Mouse (Mus musculus) gastrocnemius, postnatal 10 days (tissue): ENCODE data around the gene Crbn. TPM values are rescaled to one million over a fixed set of nuclear protein-coding genes. Genes with fewer than 3 reads are reported as not detected.
A peak's percentile ranks its signal among the peaks of the same experiment; 100 is the strongest.

Source experiments
- DNase-seq: peaks from one replicate; pipeline ENCODE4 v3.0.0; 2021; ENCODE audit warnings: mixed read lengths
- long read RNA-seq, 2 experiments: library from polyadenylated mRNA; stranded (forward); transcript quantifications; one replicate each; pipeline ENCODE4 v2.0.0; 2021
- total RNA-seq, 2 experiments: library from RNA; stranded (reverse); gene quantifications; 2 replicates each; pipeline ENCODE4 v1.2.3; 2021

The Crbn gene
- 10 to 100 TPM; 31.4 to 33.6 TPM for total RNA-seq
- long read RNA-seq, experiment 1, transcript Crbn-201 (11 exons, 2,072 nt): minor isoform, 11 of 37 reads
- long read RNA-seq, experiment 1, transcript Crbn-202 (11 exons, 2,084 nt): major isoform, 17 of 37 reads
- long read RNA-seq, experiment 1, partial matches to known transcripts: 4 of 37 reads
- long read RNA-seq, experiment 1, other reads (novel, unspliced or antisense): 4 of 37 reads
- long read RNA-seq, experiment 2, transcript Crbn-202 (11 exons, 2,084 nt): major isoform, 25 of 36 reads
- long read RNA-seq, experiment 2, transcript Crbn-201 (11 exons, 2,072 nt): minor isoform, 7 of 36 reads
- long read RNA-seq, experiment 2, partial matches to known transcripts: 0 of 36 reads
- long read RNA-seq, experiment 2, other reads (novel, unspliced or antisense): 2 of 36 reads

GRCm38 (mm10) chr6:106799333-106800226 is at the start of gene Crbn:
Crbn (minus strand) TSS chr6:106800077.
- peak; percentile 96 for DNase-seq

GRCm38 (mm10) chr6:106840181-106840580 is 40.3 kb upstream of the Crbn start:
- DNase-seq: no peak

DNA sequence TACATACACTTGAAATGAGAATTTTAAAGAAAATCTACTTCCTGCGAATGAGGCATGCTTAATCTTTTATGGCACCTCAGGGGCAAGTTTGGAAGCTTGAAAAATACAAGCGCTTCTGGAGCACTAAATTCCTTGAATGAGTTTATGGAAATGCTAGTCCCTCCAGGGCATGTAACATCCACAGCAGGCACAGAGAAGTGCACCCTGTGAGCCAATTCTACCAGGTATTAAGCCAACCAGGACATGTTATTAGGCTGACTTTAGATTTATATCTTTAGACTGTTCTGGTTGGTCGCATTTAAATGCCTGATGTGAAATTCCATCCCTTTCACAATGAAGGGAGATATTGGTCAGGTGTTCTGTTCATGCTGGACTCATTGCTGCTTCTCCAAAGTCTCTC is 38.2 kb upstream of the Crbn start:
- DNase-seq: no peak

GRCm38 (mm10) chr6:106835316-106835715 is 35.4 kb upstream of the Crbn start:
- DNase-seq: no peak

GRCm38 (mm10) chr6:106822329-106822728 is 22.5 kb upstream of the Crbn start:
- peak; percentile 5 for DNase-seq

DNA sequence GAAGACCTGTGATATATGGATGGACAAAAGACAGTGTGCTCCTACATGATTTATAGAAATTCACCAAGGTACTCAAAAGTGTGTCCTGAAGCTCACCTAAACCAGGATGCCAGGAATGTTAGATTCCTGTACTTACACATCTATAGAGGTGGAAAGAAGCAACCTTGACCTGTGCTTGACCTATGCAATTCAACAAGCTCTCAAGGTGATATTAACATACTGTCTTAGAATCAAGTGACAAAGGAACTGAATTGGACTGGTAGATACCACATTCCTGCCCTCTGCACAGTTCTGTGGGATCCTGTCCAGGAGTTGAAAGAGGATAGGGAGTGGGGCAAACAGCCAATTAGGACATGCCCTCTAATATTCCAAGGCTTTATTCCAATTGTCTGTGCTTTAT is 20.7 kb upstream of the Crbn start:
- DNase-seq: no peak

DNA sequence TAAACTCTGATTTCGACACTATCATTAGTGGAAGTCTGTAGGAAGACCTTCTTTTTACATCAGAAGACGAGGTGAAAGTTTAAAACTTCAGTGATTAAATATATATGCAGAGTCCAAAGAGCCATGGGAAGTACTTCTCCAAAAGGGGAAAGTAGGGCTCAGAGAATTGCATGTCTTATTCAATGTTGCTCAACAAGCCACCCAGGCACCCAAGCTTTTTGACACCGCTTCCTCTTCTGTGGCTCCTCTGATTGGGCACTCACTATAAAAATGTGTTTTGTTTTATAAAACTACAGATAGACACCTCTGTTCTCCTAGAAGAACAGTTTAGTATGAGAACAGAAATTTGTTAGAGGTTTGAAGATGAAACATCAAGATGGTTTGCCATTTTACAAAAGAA is 20.0 kb upstream of the Crbn start:
- no peak for DNase-seq

- no peak for DNase-seq
Measured at GRCm38 (mm10) chr6:106819246-106819645, 19.4 kb upstream of the Crbn start.

- no peak for DNase-seq
Measured at GRCm38 (mm10) chr6:106810686-106811085, 10.8 kb upstream of the Crbn start.

GRCm38 (mm10) chr6:106809161-106809560 is 9.3 kb upstream of the Crbn start:
- DNase-seq: no peak

- DNase-seq: no peak
Measured at GRCm38 (mm10) chr6:106804904-106805303, 5.0 kb upstream of the Crbn start.

DNA sequence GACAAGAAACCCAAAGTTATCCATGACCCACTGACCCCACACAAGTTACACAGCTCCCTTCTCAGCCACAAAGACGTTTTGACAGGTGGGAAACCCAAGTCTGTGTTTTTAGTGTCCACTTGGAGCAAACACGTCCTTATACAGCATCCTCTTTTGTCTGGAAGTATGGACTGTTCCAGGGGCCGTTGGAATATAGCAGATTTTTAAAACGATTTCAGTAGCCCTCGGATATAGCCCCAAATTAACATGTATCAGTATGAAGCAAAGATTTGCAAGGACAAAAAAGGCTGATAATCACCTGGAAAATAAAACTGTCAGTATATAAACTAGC is 315 bp upstream of the Crbn start:
- DNase-seq: no peak

GRCm38 (mm10) chr6:106794094-106794814 is 5.6 kb downstream of the Crbn start:
- DNase-seq: no peak

- no peak for DNase-seq
Measured at GRCm38 (mm10) chr6:106793621-106794020, 6.3 kb downstream of the Crbn start.

DNA sequence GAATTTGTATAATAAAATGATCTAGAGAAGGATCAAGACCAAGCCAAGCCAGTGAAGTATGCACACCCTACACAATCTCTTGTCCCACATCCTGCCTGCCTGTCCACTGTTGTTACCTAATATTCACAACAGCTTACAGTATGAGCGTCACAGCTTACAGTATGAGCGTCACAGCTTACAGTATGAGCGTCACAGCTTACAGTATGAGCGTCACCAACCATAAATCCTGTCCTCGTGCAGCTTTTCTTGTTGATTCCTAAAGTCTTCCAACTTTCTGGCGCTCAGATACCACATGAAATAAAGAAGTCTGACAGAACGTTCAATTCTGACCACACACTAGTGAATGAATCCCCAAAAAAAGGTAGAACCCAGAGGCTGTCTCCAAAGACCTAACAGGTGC is 6.8 kb downstream of the Crbn start:
- DNase-seq: no peak

- DNase-seq: no peak
Measured at GRCm38 (mm10) chr6:106792486-106792885, 7.4 kb downstream of the Crbn start.

DNA sequence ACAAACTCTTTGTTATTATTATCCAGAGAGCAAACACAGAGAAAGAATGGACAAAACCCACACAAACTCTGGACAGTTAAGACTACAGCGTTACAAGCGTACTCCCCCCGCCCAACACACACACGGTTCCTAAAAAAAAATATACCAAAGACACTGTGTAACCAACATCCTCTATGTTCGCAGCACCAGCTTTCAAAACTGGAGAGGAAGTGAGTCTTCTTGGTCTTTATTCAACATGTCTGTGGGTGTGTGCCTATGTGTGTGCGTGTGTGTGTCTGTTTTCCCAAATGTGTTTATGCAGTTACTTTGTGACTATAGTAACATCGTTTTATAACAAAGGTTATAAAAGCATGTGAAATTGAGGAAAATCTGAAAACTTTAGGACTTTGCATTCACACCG is 8.4 kb downstream of the Crbn start:
- DNase-seq: no peak

DNA sequence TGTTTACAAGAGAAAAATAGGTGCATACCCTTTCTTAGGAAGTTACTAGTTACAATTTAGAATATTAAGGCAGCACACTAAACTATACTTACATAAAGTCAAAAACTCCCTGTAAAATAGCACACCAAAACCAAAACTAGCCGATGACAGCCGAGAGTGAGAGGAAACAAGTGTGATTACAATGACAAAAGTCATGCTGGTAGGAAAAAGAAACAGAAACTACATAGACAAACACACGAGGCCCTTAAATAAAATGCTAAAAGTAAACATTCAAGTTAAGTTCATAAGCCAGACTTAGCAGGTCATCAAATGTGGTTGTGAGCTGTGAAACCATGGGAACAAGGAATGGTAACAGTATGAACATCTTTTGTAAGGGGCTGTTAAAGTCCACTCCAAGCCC is 12.7 kb downstream of the Crbn start:
- no peak for DNase-seq

DNA sequence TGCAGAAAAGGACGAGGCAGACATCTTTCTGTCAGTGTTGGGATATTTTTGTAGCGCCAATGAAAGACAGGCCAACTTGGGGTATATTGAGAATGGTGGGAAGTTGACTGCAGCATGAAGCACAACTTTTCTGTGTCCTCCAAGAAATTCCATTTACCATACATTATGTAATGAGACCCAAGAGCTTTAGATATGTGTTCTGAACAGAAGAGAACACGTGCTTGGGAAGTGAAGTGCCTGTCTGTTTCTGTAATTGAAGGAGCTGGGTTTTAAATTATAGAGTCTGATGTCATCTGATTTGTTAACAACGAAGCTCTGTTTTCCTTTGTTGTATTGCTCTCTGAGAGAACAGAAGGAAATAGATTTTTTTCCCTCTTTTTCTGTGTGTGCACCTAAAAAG is 29.8 kb downstream of the Crbn start:
- no peak for DNase-seq

- DNase-seq: no peak
Measured at GRCm38 (mm10) chr6:106769290-106769866, 30.5 kb downstream of the Crbn start.

DNA sequence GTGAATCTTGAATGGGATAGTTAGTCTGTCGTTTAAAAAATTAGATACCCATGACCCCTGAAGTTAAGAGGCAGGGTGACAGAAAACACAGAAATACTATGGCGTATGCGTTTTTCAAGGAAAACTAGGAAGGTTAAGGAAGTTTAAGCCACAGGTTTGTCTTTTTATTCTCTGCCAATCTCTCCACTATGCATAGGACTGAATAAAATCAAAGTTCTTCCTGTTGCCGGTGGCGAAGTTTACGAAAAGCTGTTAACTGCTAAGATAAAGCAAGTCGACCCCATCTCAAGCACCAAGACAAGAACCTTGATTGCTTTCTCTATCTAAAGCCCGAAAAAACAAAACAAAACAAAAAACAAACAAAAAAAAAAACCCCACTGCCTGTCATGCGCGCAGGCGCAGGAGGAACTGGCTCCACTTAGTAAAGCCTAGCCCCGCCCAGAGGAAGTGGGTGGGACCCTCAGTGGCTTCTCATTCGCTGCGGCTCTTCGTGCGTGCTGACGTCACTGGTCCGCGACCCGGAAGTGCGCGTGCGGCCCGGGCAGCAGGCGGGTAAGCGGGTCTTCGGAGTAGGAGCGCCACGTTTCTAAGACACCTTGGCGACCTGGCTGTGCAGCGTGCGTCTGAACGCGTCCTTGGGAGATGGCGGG is 31.1 kb downstream of the Crbn start, which contains the start of gene Trnt1:
TSS of gene Trnt1 (plus strand) at position 481 of the 650 bp plus-strand sequence.
- peak; percentile 98 for DNase-seq

GRCm38 (mm10) chr6:106766774-106767173 is 33.1 kb downstream of the Crbn start:
- DNase-seq: no peak
